Mouse (Mus musculus): ENCODE results near the gene Ppa1.

DNA sequence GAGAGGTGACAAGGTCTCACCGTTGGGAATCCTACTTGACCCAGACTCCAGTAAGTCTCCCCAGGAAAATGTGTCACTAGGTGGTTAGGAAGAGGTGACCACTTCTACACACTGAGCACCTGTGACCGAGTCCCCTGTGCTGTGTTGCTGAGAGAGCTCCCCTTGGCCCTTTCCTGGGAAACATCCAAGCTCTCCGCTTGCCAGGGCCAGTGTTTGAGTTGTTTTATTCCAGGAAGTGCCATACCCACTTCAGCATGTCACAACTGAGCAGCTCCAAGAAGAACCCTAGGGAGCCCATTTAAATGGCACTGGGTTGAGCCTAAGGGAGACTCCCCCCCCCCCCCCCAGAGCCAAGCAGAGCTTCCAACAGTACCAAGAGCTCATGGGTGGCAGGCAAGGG is 21.8 kb upstream of the Ppa1 start:
- TF ChIP-seq POLR2A (IDR thresholded peaks at IDR 0.05; ENCODE audit: borderline replicate concordance, control insufficient read depth, low read depth, low read length) (no peak), CTCF (IDR thresholded peaks at IDR 0.05; ENCODE audit: control insufficient read depth, insufficient read depth, low read length) (no peak)

All from bone marrow, adult 2 months (tissue).